Mouse (Mus musculus): ENCODE measurements around the gene Cabp2. TPM values are rescaled to one million over a fixed set of nuclear protein-coding genes. Genes with fewer than 3 reads are reported as not detected.

Gene Cabp2
- polyA plus RNA-seq, 1 experiment from 2014 or later = not detected

DNA sequence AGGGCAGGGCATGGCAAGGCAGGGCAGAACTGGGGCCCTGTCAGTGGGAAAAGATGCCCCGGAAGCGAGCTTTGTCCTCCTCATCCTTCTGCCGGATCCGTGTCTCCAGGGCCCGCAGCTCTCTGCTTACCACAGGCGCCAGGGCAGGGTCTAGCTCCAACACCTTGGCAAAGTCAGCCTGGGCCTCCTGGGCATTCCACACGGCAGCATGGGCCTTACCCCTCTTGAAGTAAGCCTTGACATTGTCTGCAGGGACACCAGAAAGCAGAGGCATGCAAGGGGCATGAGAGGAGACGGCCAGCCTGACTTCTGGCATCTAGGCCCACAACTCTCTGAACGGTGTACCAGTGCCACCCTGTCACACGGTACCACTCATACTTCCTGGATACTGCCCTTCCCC lies 33.2 kb downstream of the Cabp2 start:
- Histone ChIP-seq H3K9ac (ENCODE audit: low read depth, low read length) (0 out of 2 replicates have a peak overlapping the region, but pooled peaks have one; percentile 11), H3K4me1 (replicated peaks; ENCODE audit: control insufficient read depth, insufficient read depth, low read length) (peaks cover 5% of the 10 kb centered on the region), H3K9me3 (ENCODE audit: control insufficient read depth) (no peaks in the 10 kb centered on the region), H3K4me2 (replicated peaks; ENCODE audit: low read depth) (no peak overlapping the region), H3K27me3 (replicated peaks; ENCODE audit: control insufficient read depth, insufficient read depth, low read length) (no peaks in the 10 kb centered on the region), H3K27ac (ENCODE audit: low read depth, low read length) (peak overlapping the region; percentile 97), H3K36me3 (ENCODE audit: control insufficient read depth, insufficient read depth) (peaks cover 73% of the 10 kb centered on the region), H3K4me3 (ENCODE audit: low read depth, low read length) (no peak overlapping the region)
- ATAC-seq = no peak; the same call in 1 of the 2 replicates
- no peak for TF ChIP-seq CTCF (IDR thresholded peaks at IDR 0.05; ENCODE audit: low read depth)
- 59% methylated on average over 10 of the region's 10 CpGs for WGBS

DNA sequence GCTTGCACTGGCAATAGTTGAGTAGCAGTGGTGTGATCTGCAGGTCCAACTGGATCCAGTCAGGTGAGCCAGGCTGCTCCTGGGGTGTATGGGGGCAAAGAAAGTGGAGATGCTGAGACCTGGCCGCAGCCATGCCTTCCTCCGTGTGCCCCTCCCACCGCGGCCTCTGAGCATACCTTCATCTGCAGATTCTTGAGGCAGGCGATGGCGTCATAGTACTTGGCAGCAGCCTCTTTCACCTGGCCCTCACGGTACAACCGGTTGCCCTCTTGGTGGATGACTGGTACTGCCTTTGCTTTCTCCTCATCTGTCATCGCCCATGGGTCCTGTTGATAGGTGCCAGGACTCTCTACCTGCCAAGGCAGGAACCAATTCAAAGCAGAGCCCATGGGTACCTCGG lies 33.8 kb downstream of the Cabp2 start:
- Histone ChIP-seq H3K4me3 (ENCODE audit: low read depth, low read length) (no peak overlapping the region), H3K9ac (ENCODE audit: low read depth, low read length) (peak overlapping the region; percentile 11; the same call in 1 of the 2 replicates), H3K4me2 (replicated peaks; ENCODE audit: low read depth) (no peak overlapping the region), H3K4me1 (replicated peaks; ENCODE audit: control insufficient read depth, insufficient read depth, low read length) (peaks cover 5% of the 10 kb centered on the region), H3K27me3 (replicated peaks; ENCODE audit: control insufficient read depth, insufficient read depth, low read length) (no peaks in the 10 kb centered on the region), H3K9me3 (ENCODE audit: control insufficient read depth) (no peaks in the 10 kb centered on the region), H3K27ac (ENCODE audit: low read depth, low read length) (0 out of 2 replicates have a peak overlapping the region, but pooled peaks have one; percentile 97), H3K36me3 (ENCODE audit: control insufficient read depth, insufficient read depth) (peaks cover 73% of the 10 kb centered on the region)
- no peak for TF ChIP-seq CTCF (IDR thresholded peaks at IDR 0.05; ENCODE audit: low read depth)
- WGBS = 96% methylated on average over 10 of the region's 10 CpGs
- no peak for ATAC-seq

DNA sequence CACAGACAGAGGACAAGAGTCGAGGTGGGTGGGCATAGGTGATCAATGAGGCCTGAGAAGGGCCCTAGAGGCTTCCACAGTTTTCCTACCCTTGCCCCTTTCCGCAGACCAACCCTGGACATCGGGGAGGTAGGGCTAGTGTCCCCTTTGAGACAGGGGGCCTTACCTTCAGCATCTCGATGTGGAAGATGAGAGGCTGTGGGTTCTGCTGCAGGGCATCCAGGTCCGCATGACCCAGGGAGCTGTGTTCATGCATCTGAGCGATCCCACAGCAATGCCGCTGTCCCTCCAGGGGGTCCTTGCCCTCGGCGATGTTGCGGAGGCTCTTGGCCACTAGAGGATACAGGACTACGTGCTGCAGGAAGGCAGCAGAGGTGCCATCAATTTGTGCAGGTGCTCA lies 34.4 kb downstream of the Cabp2 start:
- TF ChIP-seq CTCF (IDR thresholded peaks at IDR 0.05; ENCODE audit: low read depth) = no peak
- Histone ChIP-seq H3K36me3 (ENCODE audit: control insufficient read depth, insufficient read depth) (peaks cover 72% of the 10 kb centered on the region), H3K27ac (ENCODE audit: low read depth, low read length) (0 out of 2 replicates have a peak overlapping the region, but pooled peaks have one; percentile 97), H3K4me3 (ENCODE audit: low read depth, low read length) (no peak overlapping the region), H3K9me3 (ENCODE audit: control insufficient read depth) (no peaks in the 10 kb centered on the region), H3K27me3 (replicated peaks; ENCODE audit: control insufficient read depth, insufficient read depth, low read length) (no peaks in the 10 kb centered on the region), H3K4me2 (replicated peaks; ENCODE audit: low read depth) (no peak overlapping the region), H3K4me1 (replicated peaks; ENCODE audit: control insufficient read depth, insufficient read depth, low read length) (peaks cover 8% of the 10 kb centered on the region), H3K9ac (ENCODE audit: low read depth, low read length) (no peak overlapping the region)
- no peak for ATAC-seq
- 90% methylated on average over 11 of the region's 11 CpGs for WGBS

DNA sequence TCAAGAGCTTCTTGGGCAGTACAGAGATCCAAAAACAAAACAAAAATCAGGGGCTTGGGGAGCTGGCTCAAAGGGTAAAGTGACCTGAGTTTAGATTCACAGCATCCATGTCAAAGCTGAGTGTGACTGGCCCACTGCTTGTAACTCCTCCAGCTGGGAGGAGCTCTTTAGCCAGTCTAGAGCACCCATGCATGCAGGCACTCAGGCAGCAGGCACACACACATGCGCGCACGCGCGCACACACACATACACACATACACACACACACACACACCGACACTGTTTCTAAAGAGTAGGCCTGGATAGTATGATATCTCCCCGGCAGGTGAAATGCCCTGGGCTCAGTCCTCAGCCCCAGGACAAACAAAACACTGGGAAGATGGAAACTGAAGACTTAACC lies 35.6 kb downstream of the Cabp2 start:
- no peak overlapping the region for H3K4me3 ChIP-seq (ENCODE audit: low read depth, low read length)
- H3K4me1 ChIP-seq (replicated peaks; ENCODE audit: control insufficient read depth, insufficient read depth, low read length) = peaks cover 8% of the 10 kb centered on the region
- no peak overlapping the region for H3K9ac ChIP-seq (ENCODE audit: low read depth, low read length)
- no peaks in the 10 kb centered on the region for H3K27me3 ChIP-seq (replicated peaks; ENCODE audit: control insufficient read depth, insufficient read depth, low read length)
- H3K36me3 ChIP-seq (ENCODE audit: control insufficient read depth, insufficient read depth) = peaks cover 60% of the 10 kb centered on the region
- no peak overlapping the region for H3K27ac ChIP-seq (ENCODE audit: low read depth, low read length)
- no peak for ATAC-seq
- no peak for TF ChIP-seq CTCF (IDR thresholded peaks at IDR 0.05; ENCODE audit: low read depth)
- 97% methylated on average over 7 of the region's 7 CpGs for WGBS
- H3K4me2 ChIP-seq (replicated peaks; ENCODE audit: low read depth) = no peak overlapping the region
- H3K9me3 ChIP-seq (ENCODE audit: control insufficient read depth) = no peaks in the 10 kb centered on the region

DNA sequence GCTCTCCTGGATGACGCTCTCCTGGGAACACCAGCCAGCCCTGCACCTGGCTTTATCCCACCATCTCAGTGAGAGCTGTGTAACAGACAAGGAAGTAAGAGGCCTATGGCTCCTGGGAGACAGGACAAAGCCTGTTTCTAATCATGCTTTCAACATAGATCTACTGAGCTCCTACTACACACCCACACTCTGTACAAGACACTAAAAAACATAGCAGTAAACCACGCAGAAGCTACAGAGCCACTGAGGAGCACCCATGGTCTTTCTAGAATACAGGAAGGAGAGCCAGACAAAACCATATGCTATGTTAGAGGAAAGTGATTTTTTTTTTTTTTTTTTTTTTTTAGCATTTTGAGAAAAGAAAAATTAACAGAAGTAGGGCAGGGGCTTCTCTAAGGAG lies 37.0 kb downstream of the Cabp2 start:
- no peak for TF ChIP-seq CTCF (IDR thresholded peaks at IDR 0.05; ENCODE audit: low read depth)
- Histone ChIP-seq H3K9ac (ENCODE audit: low read depth, low read length) (no peak overlapping the region), H3K36me3 (ENCODE audit: control insufficient read depth, insufficient read depth) (peaks cover 46% of the 10 kb centered on the region), H3K27ac (ENCODE audit: low read depth, low read length) (no peak overlapping the region), H3K4me2 (replicated peaks; ENCODE audit: low read depth) (no peak overlapping the region), H3K27me3 (replicated peaks; ENCODE audit: control insufficient read depth, insufficient read depth, low read length) (no peaks in the 10 kb centered on the region), H3K9me3 (ENCODE audit: control insufficient read depth) (no peaks in the 10 kb centered on the region), H3K4me3 (ENCODE audit: low read depth, low read length) (no peak overlapping the region), H3K4me1 (replicated peaks; ENCODE audit: control insufficient read depth, insufficient read depth, low read length) (peaks cover 3% of the 10 kb centered on the region)
- WGBS = 94% methylated on average over 2 of the region's 2 CpGs
- ATAC-seq = no peak

DNA sequence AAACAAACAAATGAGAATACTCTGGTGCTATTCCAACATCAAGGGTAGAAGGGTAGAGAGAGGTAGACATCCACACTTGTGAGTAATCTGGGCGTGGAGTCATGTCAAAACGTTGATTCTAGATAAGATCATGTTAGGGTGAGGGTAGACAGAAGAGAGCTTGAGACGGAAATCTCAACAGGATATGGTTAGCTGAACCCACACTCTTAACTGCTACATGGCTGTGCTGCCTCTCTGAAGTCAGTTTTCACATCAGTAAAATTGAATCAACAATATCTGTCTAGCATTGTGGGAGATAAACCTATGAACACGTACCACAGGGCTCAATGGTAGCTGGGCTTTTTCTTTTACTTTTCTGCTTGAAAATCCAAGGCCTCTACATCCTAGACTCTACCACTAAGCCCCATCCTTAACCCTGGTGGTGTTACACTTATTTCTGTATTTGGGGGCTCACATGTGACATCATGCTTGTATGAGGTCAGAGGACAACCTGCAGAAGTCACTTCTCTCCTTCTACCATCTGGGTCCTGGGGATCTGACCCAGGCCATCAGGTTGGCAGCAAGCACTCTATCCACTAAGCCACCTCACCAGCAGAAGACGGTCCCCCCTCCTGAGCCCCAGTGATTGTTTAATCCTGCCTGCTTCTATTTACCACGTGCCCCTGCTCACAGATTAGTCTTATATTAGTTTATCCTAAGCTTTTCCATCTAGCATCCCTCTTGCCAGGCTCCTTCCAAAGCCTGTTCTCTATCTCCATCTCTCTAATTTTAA lies 38.5 kb downstream of the Cabp2 start:
- 74% methylated on average over 6 of the region's 6 CpGs for WGBS
- no peak overlapping the region for H3K4me3 ChIP-seq (ENCODE audit: low read depth, low read length)
- no peak for ATAC-seq

More for the DNA sequence above, 38.5 kb downstream of the Cabp2 start:
- no peak for TF ChIP-seq CTCF (IDR thresholded peaks at IDR 0.05; ENCODE audit: low read depth)
- Histone ChIP-seq H3K4me2 (replicated peaks; ENCODE audit: low read depth) (peak overlapping the region; percentile 53; the same call in 1 of the 2 replicates), H3K27ac (ENCODE audit: low read depth, low read length) (no peak overlapping the region), H3K9ac (ENCODE audit: low read depth, low read length) (no peak overlapping the region), H3K9me3 (ENCODE audit: control insufficient read depth) (no peaks in the 10 kb centered on the region), H3K27me3 (replicated peaks; ENCODE audit: control insufficient read depth, insufficient read depth, low read length) (no peaks in the 10 kb centered on the region), H3K36me3 (ENCODE audit: control insufficient read depth, insufficient read depth) (peaks cover 34% of the 10 kb centered on the region), H3K4me1 (replicated peaks; ENCODE audit: control insufficient read depth, insufficient read depth, low read length) (peaks cover 3% of the 10 kb centered on the region; the same call in 1 of the 2 replicates)

Measured in intestine, postnatal 0 days (tissue).